Mouse (Mus musculus) heart, embryonic 14.5 days (tissue): ENCODE data around the gene Nup93. TPM values are rescaled to one million over a fixed set of nuclear protein-coding genes. Genes with fewer than 3 reads are reported as not detected.

Experiments used
- ATAC-seq: fragments of 200-750 bp; cut with Nextera tagmentation; 2 replicates; pipeline ENCODE4 v1.8.0; 2017; ENCODE audit warnings: low read depth, moderate TSS enrichment; ENCODE audit not compliant: insufficient number of reproducible peaks, insufficient read depth, low FRiP score
- H3K27ac ChIP-seq, 2 experiments: fragments of 200-500 bp in 1 of 2; fragments of 300-500 bp in 1 of 2; sonication (generic) in 1 of 2; replicated peaks in 1 of 2; 2 replicates each; pipeline ENCODE4 v1.5.1; 2012 to 2014; ENCODE audit warnings: low read depth in 2 of 2, low read length in 2 of 2, control low read depth in 1 of 2, mild to moderate bottlenecking in 1 of 2, mixed read lengths in 1 of 2; ENCODE audit not compliant: control insufficient read depth in 1 of 2, insufficient read depth in 1 of 2
- H3K27me3 ChIP-seq: fragments of 300-500 bp; sonication (generic); 2 replicates; pipeline ENCODE4 v1.6.1; 2014; ENCODE audit warnings: mild to moderate bottlenecking, low read length, control low read depth; ENCODE audit not compliant: control insufficient read depth, insufficient read depth
- H3K36me3 ChIP-seq: fragments of 300-500 bp; sonication (generic); 2 replicates; pipeline ENCODE4 v1.6.1; 2014; ENCODE audit warnings: mild to moderate bottlenecking, control low read depth, low read length, mixed read lengths; ENCODE audit not compliant: control insufficient read depth, insufficient read depth
- H3K4me1 ChIP-seq, 2 experiments: fragments of 200-500 bp in 1 of 2; fragments of 300-500 bp in 1 of 2; sonication (generic) in 1 of 2; 2 replicates each; pipeline ENCODE4 v1.6.1; 2012 to 2014; ENCODE audit warnings: low read length in 2 of 2, control low read depth in 1 of 2, mixed read lengths in 1 of 2; ENCODE audit not compliant: control insufficient read depth in 2 of 2, insufficient read depth in 2 of 2
- H3K4me2 ChIP-seq: fragments of 300-500 bp; sonication (generic); 2 replicates; pipeline ENCODE4 v1.6.1; 2014; ENCODE audit warnings: mild to moderate bottlenecking, low read length
- H3K4me3 ChIP-seq, 2 experiments: fragments of 200-500 bp in 1 of 2; fragments of 300-500 bp in 1 of 2; sonication (generic) in 1 of 2; 2 replicates each; pipeline ENCODE4 v1.5.1; 2012 to 2014; ENCODE audit warnings: low read length in 2 of 2, mild to moderate bottlenecking in 2 of 2, control low read depth in 1 of 2, low read depth in 1 of 2, moderate library complexity in 1 of 2; ENCODE audit not compliant: control insufficient read depth in 1 of 2, insufficient read depth in 1 of 2
- H3K9ac ChIP-seq: fragments of 300-500 bp; sonication (generic); 2 replicates; pipeline ENCODE4 v1.6.1; 2014; ENCODE audit warnings: mild to moderate bottlenecking, low read length
- H3K9me3 ChIP-seq: fragments of 300-500 bp; sonication (generic); 2 replicates; pipeline ENCODE4 v1.6.1; 2016; ENCODE audit warnings: low read length, control low read depth; ENCODE audit not compliant: control insufficient read depth
- WGBS: fragments of 180-500 bp; shearing (Covaris S2); extraction: QIAGEN DNeasy Blood & Tissue Kit; methylation state at CpG from one replicate; pipeline ENCODE4 v1.1.7; 2014; 5-methylcytosine and 5-hydroxymethylcytosine counted together
- polyA plus RNA-seq: library from polyadenylated mRNA; unstranded; fragments of >200 nt; fragmentation: Nextera tagmentation; extraction: Ambion mirVana; gene quantifications from 2 replicates; pipeline ENCODE4 v1.2.1, GENCODE M21; 2014

Gene Nup93
- polyA plus RNA-seq, 1 experiment from 2014 or later, result 56.9 TPM

- no peak overlapping the region for H3K4me3 ChIP-seq
- ATAC-seq, result no peak
- H3K4me2 ChIP-seq, result no peak overlapping the region
- H3K27me3 ChIP-seq, result no peaks in the 10 kb centered on the region
- H3K36me3 ChIP-seq, result peaks cover 74% of the 10 kb centered on the region
- H3K9me3 ChIP-seq, result no peaks in the 10 kb centered on the region
- no peak overlapping the region for H3K9ac ChIP-seq
- H3K27ac ChIP-seq, result no peak overlapping the region
- WGBS, result 89% methylated on average over 2 of the region's 2 CpGs
- peaks cover 5 to 11% of the 10 kb centered on the region in 2 experiments for H3K4me1 ChIP-seq
Measured at GRCm38 (mm10) chr8:94304412-94304811, 90.0 kb downstream of the Nup93 start.

- H3K4me1 ChIP-seq, result peaks cover 4 to 11% of the 10 kb centered on the region in 2 experiments
- H3K27me3 ChIP-seq, result no peaks in the 10 kb centered on the region
- H3K36me3 ChIP-seq, result peaks cover 82% of the 10 kb centered on the region
- no peak overlapping the region for H3K4me3 ChIP-seq
- peak; percentile 64 for ATAC-seq
- no peaks in the 10 kb centered on the region for H3K9me3 ChIP-seq
- H3K4me2 ChIP-seq, result no peak overlapping the region
- peak overlapping the region in 1 of 2 experiments; percentile 63; a peak in 2 of 4 replicates for H3K27ac ChIP-seq
- 33% methylated on average over 7 of the region's 7 CpGs for WGBS
- no peak overlapping the region for H3K9ac ChIP-seq
Measured at GRCm38 (mm10) chr8:94306989-94307513, 92.7 kb downstream of the Nup93 start.

GRCm38 (mm10) chr8:94307652-94308051 is 93.3 kb downstream of the Nup93 start:
- no peaks in the 10 kb centered on the region for H3K27me3 ChIP-seq
- peak overlapping the region in 1 of 2 experiments; percentile 63; a peak in 1 of 4 replicates for H3K27ac ChIP-seq
- WGBS, result 55% methylated on average over 9 of the region's 9 CpGs
- no peaks in the 10 kb centered on the region for H3K9me3 ChIP-seq
- ATAC-seq, result no peak
- H3K36me3 ChIP-seq, result peaks cover 80% of the 10 kb centered on the region
- H3K4me3 ChIP-seq, result no peak overlapping the region
- H3K4me1 ChIP-seq, result peaks cover 4 to 11% of the 10 kb centered on the region in 2 experiments
- no peak overlapping the region for H3K4me2 ChIP-seq
- no peak overlapping the region for H3K9ac ChIP-seq

- Histone ChIP-seq H3K4me1 (peaks cover 4 to 9% of the 10 kb centered on the region in 2 experiments; a peak in 1 of 4 replicates), H3K27me3 (no peaks in the 10 kb centered on the region), H3K4me3 (no peak overlapping the region), H3K9ac (no peak overlapping the region), H3K4me2 (no peak overlapping the region), H3K9me3 (no peaks in the 10 kb centered on the region), H3K27ac (no peak overlapping the region), H3K36me3 (peaks cover 62% of the 10 kb centered on the region)
- WGBS, result 71% methylated on average over 2 of the region's 2 CpGs
- ATAC-seq, result no peak
Measured at GRCm38 (mm10) chr8:94314069-94314468, 99.7 kb downstream of the Nup93 start.

GRCm38 (mm10) chr8:94317249-94317648 is 102.9 kb downstream of the Nup93 start:
- peaks cover 31% of the 10 kb centered on the region for H3K36me3 ChIP-seq
- no peak overlapping the region; a peak in 1 of 4 replicates for H3K27ac ChIP-seq
- peaks cover 4 to 9% of the 10 kb centered on the region in 2 experiments; a peak in 1 of 4 replicates for H3K4me1 ChIP-seq
- no peak overlapping the region for H3K9ac ChIP-seq
- H3K4me2 ChIP-seq, result no peak overlapping the region
- H3K9me3 ChIP-seq, result no peaks in the 10 kb centered on the region
- ATAC-seq, result no peak
- no peaks in the 10 kb centered on the region for H3K27me3 ChIP-seq
- WGBS, result 77% methylated on average over 2 of the region's 2 CpGs
- H3K4me3 ChIP-seq, result no peak overlapping the region

- Histone ChIP-seq H3K9me3 (no peaks in the 10 kb centered on the region), H3K27me3 (no peaks in the 10 kb centered on the region), H3K9ac (no peak overlapping the region), H3K36me3 (peaks cover 30% of the 10 kb centered on the region), H3K27ac (no peak overlapping the region; a peak in 1 of 4 replicates), H3K4me3 (no peak overlapping the region), H3K4me1 (peaks cover 4 to 9% of the 10 kb centered on the region in 2 experiments; a peak in 1 of 4 replicates), H3K4me2 (no peak overlapping the region)
- WGBS, result 96% methylated on average over 2 of the region's 2 CpGs
- no peak for ATAC-seq
Measured at GRCm38 (mm10) chr8:94317691-94318090, 103.3 kb downstream of the Nup93 start.

GRCm38 (mm10) chr8:94320036-94320435 is 105.7 kb downstream of the Nup93 start:
- Histone ChIP-seq H3K9me3 (no peaks in the 10 kb centered on the region), H3K36me3 (peaks cover 12% of the 10 kb centered on the region; the same call in 1 of the 2 replicates), H3K4me1 (peaks cover 4 to 9% of the 10 kb centered on the region in 2 experiments; a peak in 1 of 4 replicates), H3K27me3 (no peaks in the 10 kb centered on the region), H3K4me3 (no peak overlapping the region), H3K27ac (no peak overlapping the region), H3K9ac (no peak overlapping the region), H3K4me2 (no peak overlapping the region)
- WGBS, result 52% methylated on average over 2 of the region's 2 CpGs
- ATAC-seq, result no peak

- Histone ChIP-seq H3K4me1 (peaks cover 9 to 10% of the 10 kb centered on the region in 2 experiments; a peak in 3 of 4 replicates), H3K36me3 (no peaks in the 10 kb centered on the region), H3K27me3 (no peaks in the 10 kb centered on the region), H3K9me3 (no peaks in the 10 kb centered on the region), H3K9ac (no peak overlapping the region), H3K4me2 (no peak overlapping the region), H3K27ac (no peak overlapping the region), H3K4me3 (no peak overlapping the region)
- no peak for ATAC-seq
- WGBS, result 86% methylated on average over 4 of the region's 4 CpGs
Measured at GRCm38 (mm10) chr8:94322083-94322482, 107.7 kb downstream of the Nup93 start.
